Mouse (Mus musculus): ENCODE results near the gene Spryd4. TPM values are rescaled to one million over a fixed set of nuclear protein-coding genes. Genes with fewer than 3 reads are reported as not detected.
"Not testable (repeated sequence)": the region's sequence is repeated elsewhere in the genome, so short reads cannot be mapped to it uniquely, and the experiment has no call there.

Spryd4 gene
- polyA plus RNA-seq, 1 experiment from 2014 or later: 41.4 TPM

DNA sequence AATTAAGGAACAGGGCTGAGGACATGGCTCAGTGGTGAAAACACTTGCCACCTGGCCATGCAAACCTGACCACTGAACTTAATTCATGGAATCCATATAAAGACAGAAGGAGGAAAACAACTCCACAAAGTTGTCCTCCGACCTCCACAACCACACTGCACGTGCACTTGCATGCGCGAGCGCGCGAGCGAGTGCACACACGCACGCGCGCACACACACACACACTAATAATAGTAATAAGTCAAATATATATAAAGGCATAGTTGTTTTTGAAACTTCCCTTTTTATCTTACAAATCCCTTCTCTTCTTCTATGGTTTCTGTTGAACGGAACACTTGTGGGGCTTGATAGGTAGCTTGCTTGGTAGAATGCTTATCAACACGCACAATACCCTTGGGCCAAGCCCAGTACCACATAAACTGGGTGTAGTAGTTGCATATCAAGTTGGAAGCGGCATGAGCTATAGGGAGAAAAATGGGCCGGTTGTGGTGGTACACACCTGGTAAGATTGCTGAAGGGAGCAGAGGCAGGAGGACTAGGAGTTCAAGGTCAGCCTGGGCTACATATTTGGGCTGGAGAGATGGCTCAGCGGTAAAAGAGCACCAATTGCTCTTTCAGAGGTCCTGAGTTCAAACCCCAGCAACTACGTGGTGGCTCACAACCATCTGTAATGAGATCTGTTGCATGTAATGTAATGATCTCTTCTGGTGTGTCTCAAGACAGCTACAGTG lies 6.9 kb upstream of the Spryd4 start:
- H3K27ac ChIP-seq (ENCODE audit: low read depth, low read length): no peak overlapping the region
- H3K27me3 ChIP-seq (ENCODE audit: control insufficient read depth, insufficient read depth, low read length): peaks cover 2% of the 10 kb centered on the region; the same call in 1 of the 2 replicates
- no peaks in the 10 kb centered on the region for H3K36me3 ChIP-seq (ENCODE audit: control insufficient read depth, insufficient read depth, low read length)
- WGBS (ENCODE audit: insufficient replicate concordance): 91% methylated on average over 18 of the region's 18 CpGs
- no peak for ATAC-seq (replicated peaks; ENCODE audit: insufficient number of reproducible peaks, low FRiP score, low TSS enrichment)
- no peaks in the 10 kb centered on the region for H3K9me3 ChIP-seq (replicated peaks; ENCODE audit: control insufficient read depth, low read length)
- no peak overlapping the region for H3K4me2 ChIP-seq
- H3K9ac ChIP-seq (ENCODE audit: low read depth, low read length): no peak overlapping the region
- no peaks in the 10 kb centered on the region for H3K4me1 ChIP-seq (ENCODE audit: control insufficient read depth, insufficient read depth, low read length)
- no peak overlapping the region for H3K4me3 ChIP-seq (ENCODE audit: low read depth, low read length)

DNA sequence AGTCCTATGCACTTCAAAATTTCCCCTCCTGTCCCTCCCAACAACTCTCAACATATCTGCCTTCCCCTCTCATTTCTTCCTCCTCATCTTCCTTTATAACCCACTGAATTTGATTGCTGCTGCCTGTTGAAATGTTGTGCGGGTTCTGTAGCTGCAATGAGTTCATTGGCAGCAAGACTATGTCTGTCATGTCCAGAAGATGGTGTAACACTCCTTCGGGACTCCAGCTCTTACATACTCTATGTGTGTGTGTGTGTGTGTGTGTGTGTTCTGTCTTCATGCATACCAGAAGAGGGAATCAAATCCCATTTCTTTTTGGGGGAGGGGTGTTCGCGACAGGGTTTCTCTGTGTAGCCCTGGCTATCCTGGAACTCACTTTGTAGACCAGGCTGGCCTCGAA lies 3.4 kb upstream of the Spryd4 start:
- Histone ChIP-seq H3K4me3 (ENCODE audit: low read depth, low read length) (no peak overlapping the region), H3K9ac (ENCODE audit: low read depth, low read length) (no peak overlapping the region), H3K36me3 (ENCODE audit: control insufficient read depth, insufficient read depth, low read length) (no peaks in the 10 kb centered on the region), H3K27ac (ENCODE audit: low read depth, low read length) (no peak overlapping the region), H3K27me3 (ENCODE audit: control insufficient read depth, insufficient read depth, low read length) (peaks cover 6% of the 10 kb centered on the region; the same call in 1 of the 2 replicates), H3K4me2 (no peak overlapping the region), H3K4me1 (ENCODE audit: control insufficient read depth, insufficient read depth, low read length) (peaks cover 9% of the 10 kb centered on the region; the same call in 1 of the 2 replicates), H3K9me3 (replicated peaks; ENCODE audit: control insufficient read depth, low read length) (no peaks in the 10 kb centered on the region)
- 80% methylated on average over 5 of the region's 5 CpGs for WGBS (ENCODE audit: insufficient replicate concordance)
- no peak for ATAC-seq (replicated peaks; ENCODE audit: insufficient number of reproducible peaks, low FRiP score, low TSS enrichment)

DNA sequence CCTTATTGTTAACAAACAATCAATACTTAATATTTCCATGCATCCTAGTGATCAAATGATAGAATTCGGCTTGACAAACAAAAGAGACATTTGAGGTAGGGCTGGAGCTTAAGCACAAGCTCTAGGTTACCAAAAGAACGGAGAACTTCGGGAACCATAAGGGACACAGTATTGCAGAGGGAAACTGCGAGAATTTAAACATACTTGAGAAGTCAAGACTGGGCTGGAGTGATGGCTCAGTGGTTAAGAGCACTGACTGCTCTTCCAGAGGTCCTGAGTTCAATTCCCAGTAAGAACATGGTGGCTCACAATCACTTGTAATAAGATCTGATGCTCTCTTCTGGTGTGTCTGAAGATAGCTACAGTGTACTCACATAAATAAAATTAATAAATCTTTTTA lies 2.5 kb upstream of the Spryd4 start:
- H3K4me2 ChIP-seq; H3K27me3 ChIP-seq (ENCODE audit: control insufficient read depth, insufficient read depth, low read length); H3K4me1 ChIP-seq (ENCODE audit: control insufficient read depth, insufficient read depth, low read length); H3K36me3 ChIP-seq (ENCODE audit: control insufficient read depth, insufficient read depth, low read length); H3K27ac ChIP-seq (ENCODE audit: low read depth, low read length); ATAC-seq (replicated peaks; ENCODE audit: insufficient number of reproducible peaks, low FRiP score, low TSS enrichment); H3K4me3 ChIP-seq (ENCODE audit: low read depth, low read length); H3K9ac ChIP-seq (ENCODE audit: low read depth, low read length); H3K9me3 ChIP-seq (replicated peaks; ENCODE audit: control insufficient read depth, low read length): not testable (repeated sequence)
- WGBS (ENCODE audit: insufficient replicate concordance): 84% methylated on average over 4 of the region's 4 CpGs

GRCm38 (mm10) chr10:128212871-128213323 lies 1.3 kb upstream of the Spryd4 start:
- WGBS (ENCODE audit: insufficient replicate concordance): 2% methylated on average over 18 of the region's 18 CpGs
- ATAC-seq (replicated peaks; ENCODE audit: insufficient number of reproducible peaks, low FRiP score, low TSS enrichment): peak; percentile 36; the same call in 1 of the 2 replicates
- H3K4me1 ChIP-seq (ENCODE audit: control insufficient read depth, insufficient read depth, low read length): peaks cover 9% of the 10 kb centered on the region; the same call in 1 of the 2 replicates
- H3K9me3 ChIP-seq (replicated peaks; ENCODE audit: control insufficient read depth, low read length): no peaks in the 10 kb centered on the region
- no peaks in the 10 kb centered on the region for H3K36me3 ChIP-seq (ENCODE audit: control insufficient read depth, insufficient read depth, low read length)
- no peak overlapping the region for H3K27ac ChIP-seq (ENCODE audit: low read depth, low read length)
- H3K4me2 ChIP-seq: peak overlapping the region; percentile 65
- H3K27me3 ChIP-seq (ENCODE audit: control insufficient read depth, insufficient read depth, low read length): peaks cover 6% of the 10 kb centered on the region; the same call in 1 of the 2 replicates
- peak overlapping the region; percentile 66 for H3K9ac ChIP-seq (ENCODE audit: low read depth, low read length)
- H3K4me3 ChIP-seq (ENCODE audit: low read depth, low read length): peak overlapping the region; percentile 33

GRCm38 (mm10) chr10:128212148-128212547 lies 541 bp upstream of the Spryd4 start:
- H3K27me3 ChIP-seq (ENCODE audit: control insufficient read depth, insufficient read depth, low read length): peaks cover 6% of the 10 kb centered on the region; the same call in 1 of the 2 replicates
- peak overlapping the region; percentile 96 for H3K4me2 ChIP-seq
- ATAC-seq (replicated peaks; ENCODE audit: insufficient number of reproducible peaks, low FRiP score, low TSS enrichment): no peak
- H3K4me3 ChIP-seq (ENCODE audit: low read depth, low read length): peak overlapping the region; percentile 76
- H3K27ac ChIP-seq (ENCODE audit: low read depth, low read length): peak overlapping the region; percentile 35; the same call in 1 of the 2 replicates
- 37% methylated on average over 6 of the region's 6 CpGs for WGBS (ENCODE audit: insufficient replicate concordance)
- peak overlapping the region; percentile 82; the same call in 1 of the 2 replicates for H3K9ac ChIP-seq (ENCODE audit: low read depth, low read length)
- H3K4me1 ChIP-seq (ENCODE audit: control insufficient read depth, insufficient read depth, low read length): peaks cover 9% of the 10 kb centered on the region; the same call in 1 of the 2 replicates
- H3K36me3 ChIP-seq (ENCODE audit: control insufficient read depth, insufficient read depth, low read length): no peaks in the 10 kb centered on the region
- H3K9me3 ChIP-seq (replicated peaks; ENCODE audit: control insufficient read depth, low read length): no peaks in the 10 kb centered on the region

DNA sequence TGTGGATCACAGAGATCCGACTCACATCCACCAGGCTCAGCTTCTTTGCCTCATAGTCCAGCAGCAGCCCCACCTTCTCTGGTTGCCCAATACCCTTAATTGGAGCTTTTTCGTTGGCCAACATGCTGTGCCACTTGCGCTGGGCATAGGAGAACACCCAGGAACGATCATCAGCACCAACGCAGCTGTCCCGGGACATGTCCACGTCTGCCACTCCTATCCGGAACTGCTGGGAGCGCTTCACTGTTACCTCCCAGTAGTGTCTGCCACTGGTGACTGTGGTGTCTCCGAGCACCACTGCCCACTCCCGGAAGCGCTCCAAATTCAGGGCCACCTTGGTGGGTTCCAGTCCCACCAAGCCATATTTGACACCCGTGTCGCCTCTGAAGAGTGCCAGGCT lies 653 bp downstream of the Spryd4 start:
- Histone ChIP-seq H3K36me3 (ENCODE audit: control insufficient read depth, insufficient read depth, low read length) (no peaks in the 10 kb centered on the region), H3K9me3 (replicated peaks; ENCODE audit: control insufficient read depth, low read length) (no peaks in the 10 kb centered on the region), H3K27ac (ENCODE audit: low read depth, low read length) (no peak overlapping the region), H3K4me2 (peak overlapping the region; percentile 96), H3K4me1 (ENCODE audit: control insufficient read depth, insufficient read depth, low read length) (peaks cover 9% of the 10 kb centered on the region; the same call in 1 of the 2 replicates), H3K9ac (ENCODE audit: low read depth, low read length) (peak overlapping the region; percentile 82), H3K27me3 (ENCODE audit: control insufficient read depth, insufficient read depth, low read length) (peaks cover 6% of the 10 kb centered on the region; the same call in 1 of the 2 replicates), H3K4me3 (ENCODE audit: low read depth, low read length) (peak overlapping the region; percentile 76)
- 25% methylated on average over 14 of the region's 14 CpGs for WGBS (ENCODE audit: insufficient replicate concordance)
- no peak for ATAC-seq (replicated peaks; ENCODE audit: insufficient number of reproducible peaks, low FRiP score, low TSS enrichment)

- no peak overlapping the region; the same call in 1 of the 2 replicates for H3K4me2 ChIP-seq
- no peaks in the 10 kb centered on the region for H3K36me3 ChIP-seq (ENCODE audit: control insufficient read depth, insufficient read depth, low read length)
- WGBS (ENCODE audit: insufficient replicate concordance): 95% methylated on average over 2 of the region's 2 CpGs
- peaks cover 6% of the 10 kb centered on the region; the same call in 1 of the 2 replicates for H3K27me3 ChIP-seq (ENCODE audit: control insufficient read depth, insufficient read depth, low read length)
- no peak overlapping the region for H3K9ac ChIP-seq (ENCODE audit: low read depth, low read length)
- no peak for ATAC-seq (replicated peaks; ENCODE audit: insufficient number of reproducible peaks, low FRiP score, low TSS enrichment)
- H3K4me3 ChIP-seq (ENCODE audit: low read depth, low read length): no peak overlapping the region
- no peaks in the 10 kb centered on the region for H3K9me3 ChIP-seq (replicated peaks; ENCODE audit: control insufficient read depth, low read length)
- peaks cover 9% of the 10 kb centered on the region; the same call in 1 of the 2 replicates for H3K4me1 ChIP-seq (ENCODE audit: control insufficient read depth, insufficient read depth, low read length)
- H3K27ac ChIP-seq (ENCODE audit: low read depth, low read length): no peak overlapping the region
Observed at GRCm38 (mm10) chr10:128210131-128210530, 1.5 kb downstream of the Spryd4 start.

- 88% methylated on average over 11 of the region's 11 CpGs for WGBS (ENCODE audit: insufficient replicate concordance)
- Histone ChIP-seq H3K4me3 (ENCODE audit: low read depth, low read length) (no peak overlapping the region), H3K9me3 (replicated peaks; ENCODE audit: control insufficient read depth, low read length) (no peaks in the 10 kb centered on the region), H3K36me3 (ENCODE audit: control insufficient read depth, insufficient read depth, low read length) (no peaks in the 10 kb centered on the region), H3K4me2 (no peak overlapping the region), H3K27ac (ENCODE audit: low read depth, low read length) (no peak overlapping the region), H3K4me1 (ENCODE audit: control insufficient read depth, insufficient read depth, low read length) (peaks cover 9% of the 10 kb centered on the region; the same call in 1 of the 2 replicates), H3K27me3 (ENCODE audit: control insufficient read depth, insufficient read depth, low read length) (peaks cover 6% of the 10 kb centered on the region; the same call in 1 of the 2 replicates), H3K9ac (ENCODE audit: low read depth, low read length) (no peak overlapping the region)
- ATAC-seq (replicated peaks; ENCODE audit: insufficient number of reproducible peaks, low FRiP score, low TSS enrichment): no peak
Observed at GRCm38 (mm10) chr10:128209311-128210009, 2.1 kb downstream of the Spryd4 start.
